24 mouse cellular contexts compared by ENCODE assay signal in the genomic region with DNA sequence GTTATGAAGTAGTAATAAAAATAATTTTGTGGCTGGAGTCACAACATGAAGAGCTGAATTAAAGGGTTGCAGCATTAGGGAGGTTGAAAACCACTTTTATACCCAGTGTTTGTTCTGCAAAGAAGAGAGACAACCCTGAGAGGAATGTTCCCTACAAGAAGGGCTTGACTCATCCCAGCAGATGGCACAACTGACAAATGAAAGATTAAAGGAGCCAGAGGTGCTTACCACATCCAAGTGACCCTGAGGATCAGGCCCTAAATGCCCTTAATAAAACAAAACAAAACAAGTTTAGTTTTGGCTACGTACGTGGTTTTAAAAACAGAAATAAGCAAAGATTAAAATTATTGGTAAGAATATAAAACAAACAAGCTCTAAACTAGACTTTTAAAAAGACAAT. TPM values are rescaled to one million over a fixed set of nuclear protein-coding genes. Genes with fewer than 3 reads are reported as not detected.
DNase-seq lines count a peak whose midpoint lies in the region; ATAC-seq lines count a peak whose summit lies in the region.
"Had no signal": no experiment of that assay in that cellular context is flagged by ENCODE, and none has a peak within 500 bp of the region (broad histone marks: within the 10 kb centered on the region; RNA-seq: fewer than 3 reads in every experiment).

No protein-coding gene starts in this region.

- no peak overlapping the region for H3K4me2 ChIP-seq in heart, embryonic 12.5 days
- H3K4me2 ChIP-seq: embryonic facial prominence, embryonic 12.5 days; embryonic facial prominence, embryonic 15.5 days; hindbrain, embryonic 13.5 days; intestine, embryonic 15.5 days had no signal

- peak overlapping the region; percentile 68; the same call in 1 of the 2 replicates for H3K27ac ChIP-seq in heart, embryonic 12.5 days (ENCODE audit: poor library complexity, severe bottlenecking)
- H3K27ac ChIP-seq: embryonic facial prominence, embryonic 12.5 days; embryonic facial prominence, embryonic 15.5 days; gastrocnemius, adult 2 months; hindbrain, embryonic 10.5 days; hindbrain, embryonic 13.5 days; intestine, embryonic 15.5 days had no signal

- intact Hi-C loops in heart, postnatal 25 days (cut with DNase I), result no loop called here

- no peak overlapping the region for H3K4me3 ChIP-seq in heart, embryonic 12.5 days
- H3K4me3 ChIP-seq: embryonic facial prominence, embryonic 12.5 days; embryonic facial prominence, embryonic 15.5 days; gastrocnemius, adult 2 months; hindbrain, embryonic 10.5 days; hindbrain, embryonic 13.5 days; intestine, embryonic 15.5 days had no signal

- WGBS in heart, embryonic 12.5 days, result 93% methylated on average over 2 of the region's 2 CpGs

- peak; percentile 31 to 77 for DNase-seq in adrenal gland, adult (ENCODE audit: inconsistent age in 2 of 2, low spot score in 1 of 2)
- DNase-seq in adrenal gland, postnatal 4 days (ENCODE audit: low spot score in 2 of 2), result no peak
- DNase-seq in heart, postnatal 25 days (ENCODE audit: low spot score), result no peak
- peak; percentile 14 for DNase-seq in adrenal gland, postnatal 10 days
- no peak for DNase-seq in urinary bladder, adult 2 months (ENCODE audit: low spot score)
- DNase-seq: cerebellum, adult 11 months; cerebellum, adult 2 months; cerebellum, adult 9-11 months; cerebellum, postnatal 25 days; forebrain, postnatal 0 days; gastrocnemius, adult 2 months; gastrocnemius, postnatal 14 days; heart, postnatal 36 days; kidney, adult 11 months; kidney, adult 8-10 months had no signal

- H3K4me1 ChIP-seq in heart, embryonic 12.5 days (replicated peaks), result peaks cover 16% of the 10 kb centered on the region
- H3K4me1 ChIP-seq: embryonic facial prominence, embryonic 12.5 days; embryonic facial prominence, embryonic 15.5 days; hindbrain, embryonic 10.5 days; hindbrain, embryonic 13.5 days; intestine, embryonic 15.5 days had no signal

- no peaks in the 10 kb centered on the region for H3K9me3 ChIP-seq in heart, embryonic 12.5 days (replicated peaks)
- H3K9me3 ChIP-seq: embryonic facial prominence, embryonic 12.5 days; embryonic facial prominence, embryonic 15.5 days; hindbrain, embryonic 10.5 days; hindbrain, embryonic 13.5 days; intestine, embryonic 15.5 days had no signal

- H3K36me3 ChIP-seq in heart, embryonic 12.5 days, result no peaks in the 10 kb centered on the region
- H3K36me3 ChIP-seq: embryonic facial prominence, embryonic 12.5 days; embryonic facial prominence, embryonic 15.5 days; hindbrain, embryonic 10.5 days; hindbrain, embryonic 13.5 days; intestine, embryonic 15.5 days had no signal

- ATAC-seq in heart, embryonic 12.5 days (ENCODE audit: insufficient number of reproducible peaks, low FRiP score), result no peak
- ATAC-seq: forebrain, embryonic 14.5 days; forebrain, postnatal 0 days; hindbrain, embryonic 16.5 days; intestine, embryonic 15.5 days; Patski had no signal

- no peaks in the 10 kb centered on the region for H3K27me3 ChIP-seq in heart, embryonic 12.5 days (replicated peaks)
- H3K27me3 ChIP-seq: embryonic facial prominence, embryonic 12.5 days; embryonic facial prominence, embryonic 15.5 days; intestine, embryonic 15.5 days had no signal

- no peak overlapping the region for H3K9ac ChIP-seq in heart, embryonic 12.5 days
- H3K9ac ChIP-seq: embryonic facial prominence, embryonic 12.5 days; embryonic facial prominence, embryonic 15.5 days; forebrain, postnatal 0 days; hindbrain, embryonic 13.5 days; intestine, embryonic 15.5 days had no signal

RNA-seq across cellular contexts. Expression of gene Xrn2, which starts 28.0 kb away (rescaled TPM):
- 10 to 100 TPM; 82.6 to 89.8 TPM for total RNA-seq in adrenal gland, postnatal 4 days (2021)
- polyA plus RNA-seq in heart, embryonic 12.5 days (2016; fragmentation: Nextera tagmentation; extraction: Ambion mirVana), result 62.0 and 64.3 TPM in 2 replicates
- 10 to 100 TPM; 21.7 to 21.8 TPM for total RNA-seq in heart, postnatal 25 days (2021)
- 10 to 100 TPM; 54.7 to 64.9 TPM for total RNA-seq in adrenal gland, postnatal 10 days (2021)
- polyA plus RNA-seq in urinary bladder, adult 2 months (2012; rRNA removed), result 39.9 and 41.5 TPM in 2 replicates

Comparison
In these comparisons a context has a peak if more than half of its experiments do, and no peak if none do; other contexts are left out.
1. DNase-seq: peak in adrenal gland, adult (2 of 2) and adrenal gland, postnatal 10 days (single experiment); none in adrenal gland, postnatal 4 days (0 of 2), heart, postnatal 25 days (single experiment) and urinary bladder, adult 2 months (single experiment).